Mouse (Mus musculus) ovary, postnatal 10 days (tissue): ENCODE data around the gene Olfr160.

Experiments used
- DNase-seq: peaks from one replicate; pipeline ENCODE4 v3.0.0; 2022; ENCODE audit warnings: low spot score

Gene Olfr160

DNA sequence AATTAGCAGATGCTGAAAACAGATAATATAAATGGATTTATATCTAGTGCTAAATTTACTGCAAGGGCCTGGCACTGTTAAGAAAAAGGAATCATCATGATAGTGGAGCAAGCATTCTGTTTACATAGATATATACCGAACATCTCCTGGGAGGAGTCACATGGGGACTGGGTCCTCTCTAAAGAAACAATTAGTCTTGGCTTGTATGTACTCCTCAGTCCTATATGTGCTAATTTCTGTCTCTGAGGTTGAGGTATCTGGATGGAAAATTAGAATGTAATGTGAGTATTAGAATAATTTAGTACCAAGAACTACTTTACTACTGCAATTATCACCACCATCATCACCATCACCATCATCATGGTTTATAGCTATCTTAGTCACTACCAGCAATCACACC, at the start of gene Olfr160:
TSS of gene Olfr160 (minus strand) at position 101 of the 400 bp plus-strand sequence.
- DNase-seq = no peak

DNA sequence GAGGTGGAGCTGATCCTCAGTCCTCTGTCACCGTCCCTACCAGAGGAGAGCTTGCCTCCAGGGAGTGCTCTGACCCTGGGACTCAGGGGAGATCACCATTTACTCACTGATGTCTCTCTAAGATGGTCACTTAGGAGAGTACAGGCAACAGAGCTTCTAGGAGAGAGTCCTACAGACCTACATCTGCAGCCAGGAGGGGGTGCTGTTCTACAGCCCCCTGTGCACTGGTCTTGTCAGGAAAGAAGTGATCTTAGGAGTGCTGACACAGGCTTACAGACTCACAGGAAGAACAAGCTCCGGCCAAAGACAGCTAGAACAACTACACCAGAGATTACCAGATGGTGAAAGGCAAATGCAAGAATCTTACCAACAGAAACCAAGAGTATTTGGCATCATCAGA, 46.5 kb upstream of the Olfr160 start:
- DNase-seq = no peak

DNA sequence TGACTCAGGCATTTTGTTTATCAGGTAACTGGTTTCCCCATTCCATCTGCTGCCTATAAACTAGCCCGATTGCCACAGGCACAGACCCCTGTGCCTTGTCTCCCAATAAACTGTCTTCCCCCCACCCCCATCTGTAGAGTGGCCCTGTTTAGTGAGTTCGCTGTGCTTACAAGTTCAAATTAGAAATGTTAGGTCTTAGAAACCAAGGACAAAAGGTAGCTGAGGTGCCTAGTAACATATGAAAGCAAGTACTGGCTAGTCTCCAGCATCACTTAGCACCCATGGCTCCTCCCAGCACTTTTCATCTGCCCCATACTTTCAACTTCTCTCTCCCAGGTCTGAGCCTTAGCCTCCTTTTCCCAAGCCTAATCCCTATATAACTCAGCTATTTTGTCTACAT, 45.7 kb upstream of the Olfr160 start:
- no peak for DNase-seq

DNA sequence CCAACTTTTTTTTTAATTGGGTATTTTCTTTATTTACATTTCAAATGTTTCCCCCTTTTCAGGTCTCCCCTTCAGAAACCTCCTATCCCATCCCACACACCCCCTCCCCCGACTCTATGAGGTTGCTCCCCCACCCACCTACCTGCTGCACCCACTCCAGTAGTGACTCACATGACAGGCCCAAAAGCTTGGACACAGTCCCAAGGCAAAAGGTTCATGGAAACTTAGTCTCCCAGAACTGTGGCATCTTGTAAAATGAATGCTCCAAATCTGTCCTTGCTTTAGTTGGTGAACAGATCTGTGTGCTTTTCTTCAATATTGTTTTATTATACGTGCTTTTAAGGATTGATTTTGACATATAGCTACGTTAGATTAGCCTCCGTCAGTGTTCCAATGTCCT, 36.0 kb upstream of the Olfr160 start:
- DNase-seq = no peak

DNA sequence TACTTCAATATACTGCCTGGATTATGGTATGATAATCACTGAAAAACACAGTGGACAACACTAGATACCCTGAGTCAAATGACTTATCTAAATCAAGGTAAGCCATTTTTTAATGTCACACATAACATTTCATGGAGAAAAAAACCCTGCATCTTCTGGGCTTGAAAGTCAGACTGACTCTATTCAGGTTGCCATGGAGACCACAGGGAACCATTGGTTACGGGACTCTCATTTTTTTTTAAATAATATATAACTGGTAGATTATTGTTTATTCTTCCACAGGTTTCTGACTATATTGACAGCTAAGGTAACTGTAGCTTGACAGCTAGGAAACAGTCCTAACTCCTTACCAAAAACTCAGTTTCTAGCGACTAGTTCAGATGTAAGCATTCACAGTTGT, 35.4 kb upstream of the Olfr160 start:
- no peak for DNase-seq

DNA sequence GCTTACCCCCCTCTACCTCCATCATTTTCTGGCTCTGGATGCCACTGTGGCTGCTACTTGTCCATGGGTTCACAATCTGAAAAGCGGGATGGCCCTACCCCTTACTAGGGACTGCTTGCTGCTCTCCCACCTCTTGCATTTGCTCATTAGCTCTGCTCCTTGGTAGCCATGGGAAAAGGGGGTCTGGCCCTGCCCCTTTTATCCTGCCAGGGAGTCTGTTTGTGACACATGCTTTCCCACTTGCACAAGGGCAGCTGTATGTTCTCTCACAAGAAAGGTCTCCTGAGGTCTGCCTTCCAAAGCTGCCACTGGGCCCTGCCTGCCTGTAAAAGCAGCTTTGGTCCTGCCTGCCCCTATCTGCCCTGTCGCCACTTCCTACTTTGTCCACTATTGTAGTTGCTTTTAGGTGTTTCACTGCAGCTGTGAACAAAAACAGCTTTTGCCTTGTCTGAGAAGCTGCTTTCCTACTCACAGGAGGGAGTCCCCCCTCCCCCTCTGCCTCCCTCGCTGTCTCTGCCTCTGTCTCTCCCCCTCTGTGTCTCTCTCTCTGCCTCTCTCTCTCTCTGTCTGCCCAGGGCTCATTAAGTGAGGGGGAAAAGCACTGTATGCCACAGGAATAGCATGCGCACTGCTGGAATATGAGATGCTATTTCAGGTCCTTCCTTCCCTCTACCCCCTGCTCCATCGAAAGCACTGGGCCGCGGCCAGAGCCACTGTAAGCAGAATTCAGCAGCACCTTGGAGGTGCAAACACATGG, 34.4 kb upstream of the Olfr160 start:
- no peak for DNase-seq

DNA sequence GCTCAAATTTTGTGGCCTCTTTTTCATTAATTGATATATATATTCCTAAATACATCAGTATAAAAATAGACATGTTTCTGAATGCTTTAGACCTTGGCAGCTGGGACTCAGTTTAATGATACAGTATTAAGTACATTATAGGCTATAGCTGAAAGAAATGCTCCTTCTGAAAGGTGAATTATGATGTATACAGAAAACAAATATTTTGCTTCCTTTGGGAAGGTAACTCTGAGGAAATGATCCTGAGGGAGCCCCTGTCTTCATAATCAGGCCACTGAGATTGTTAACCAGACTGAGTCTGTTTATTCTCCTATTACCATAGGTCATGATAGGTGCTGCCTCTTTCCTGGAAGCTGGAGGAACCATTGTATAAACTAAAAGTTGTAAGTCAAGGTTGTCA, 28.8 kb upstream of the Olfr160 start, which contains the start of gene Olfr874:
TSS of gene Olfr874 (plus strand) at position 301 of the 400 bp plus-strand sequence.
- DNase-seq = no peak

DNA sequence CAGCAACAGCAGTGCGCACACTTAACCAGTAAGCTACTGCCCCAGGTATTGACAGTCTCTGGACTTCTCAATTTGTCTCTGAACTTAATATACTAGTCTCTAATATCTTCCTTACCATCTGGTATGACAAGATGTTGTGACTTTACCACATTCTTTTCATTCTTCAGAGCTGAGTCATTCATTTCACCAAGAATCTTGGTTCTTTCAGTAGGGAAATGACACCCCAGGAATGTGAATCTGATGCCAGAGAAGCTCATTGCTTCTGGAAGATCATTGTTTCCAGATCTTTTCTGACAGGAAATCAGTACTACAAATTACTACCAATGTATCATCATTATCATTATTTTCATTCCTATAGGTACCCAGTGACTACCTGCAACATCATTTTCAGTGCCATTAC, 18.3 kb upstream of the Olfr160 start:
- DNase-seq = no peak

DNA sequence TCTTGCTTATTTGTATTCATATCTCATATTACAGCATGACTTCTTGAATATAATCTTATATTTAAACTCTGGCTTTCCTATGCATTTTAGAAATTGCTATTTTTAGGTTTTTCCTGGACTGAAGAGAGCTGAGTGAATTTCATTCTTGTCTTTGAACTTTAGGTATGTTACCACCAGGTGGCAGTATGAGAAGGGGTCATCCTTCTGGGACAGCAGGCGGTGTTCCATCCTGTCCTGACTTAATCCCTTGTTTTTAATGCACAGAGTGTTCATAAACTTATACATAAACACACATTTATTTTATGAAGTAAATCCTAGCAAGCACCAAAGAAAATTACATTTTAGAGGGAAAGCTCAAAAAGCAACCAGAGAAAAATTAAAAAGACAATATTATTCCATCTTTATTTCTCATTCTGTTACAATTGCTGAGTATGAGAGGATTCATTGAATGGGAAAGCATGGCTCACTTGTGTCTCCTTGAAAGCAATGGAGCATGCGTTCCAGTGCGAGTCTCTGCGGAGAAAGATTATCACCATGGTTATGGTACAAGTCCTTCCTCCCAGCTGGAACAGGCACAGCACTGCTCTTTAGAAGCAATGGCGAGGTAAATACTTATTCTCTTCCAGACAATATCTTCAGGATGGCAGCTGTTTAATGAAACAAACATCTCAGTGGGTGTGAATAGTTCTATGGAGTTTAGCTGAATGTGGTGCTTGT, 25.9 kb downstream of the Olfr160 start:
- DNase-seq = no peak

DNA sequence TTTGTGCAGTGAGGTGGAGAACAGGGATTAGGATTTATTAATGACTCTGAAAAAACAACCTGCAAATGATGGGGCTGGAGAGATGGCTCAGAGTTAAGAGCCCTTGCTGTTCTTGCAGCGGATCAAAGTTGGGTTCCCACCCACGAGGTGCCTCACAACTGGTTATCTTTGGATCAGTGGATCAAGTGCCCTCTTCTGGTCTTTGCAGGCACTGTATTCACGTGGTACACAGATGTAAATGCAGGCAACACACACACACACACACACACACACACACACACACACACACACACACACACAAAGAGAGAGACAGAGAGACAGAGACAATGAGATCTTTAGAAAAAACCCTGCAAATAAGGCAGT, 28.1 kb downstream of the Olfr160 start:
- DNase-seq = no peak

DNA sequence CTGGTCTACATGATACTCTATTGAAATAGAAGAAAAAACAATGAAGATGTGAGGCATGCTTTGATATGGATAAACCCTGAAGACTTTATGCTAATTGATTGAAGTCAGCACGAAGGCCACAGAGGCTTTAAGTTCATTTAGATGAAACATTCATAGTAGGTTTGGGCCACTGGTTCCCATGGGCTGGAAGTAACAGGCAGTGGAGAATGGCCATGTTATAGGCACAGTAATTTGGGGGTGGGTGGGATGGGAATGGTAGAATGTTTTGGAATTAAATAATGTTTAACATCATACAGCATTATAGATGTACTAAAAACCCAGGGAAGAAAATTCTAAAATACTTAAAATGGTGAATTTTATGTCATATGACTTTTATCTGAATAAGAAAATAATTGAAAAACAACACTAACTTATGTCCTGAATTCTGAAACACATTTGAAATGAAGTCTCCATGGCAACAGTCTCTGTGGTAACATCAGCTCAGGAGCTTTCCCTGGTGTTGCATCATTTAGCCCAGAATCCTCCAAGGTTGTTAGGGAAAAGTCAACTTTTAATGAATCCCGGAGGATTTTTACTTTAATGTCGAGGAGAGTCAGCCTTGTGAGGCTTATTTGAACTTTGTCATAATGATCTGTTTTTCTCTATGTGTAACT, 28.6 kb downstream of the Olfr160 start:
- DNase-seq = no peak

DNA sequence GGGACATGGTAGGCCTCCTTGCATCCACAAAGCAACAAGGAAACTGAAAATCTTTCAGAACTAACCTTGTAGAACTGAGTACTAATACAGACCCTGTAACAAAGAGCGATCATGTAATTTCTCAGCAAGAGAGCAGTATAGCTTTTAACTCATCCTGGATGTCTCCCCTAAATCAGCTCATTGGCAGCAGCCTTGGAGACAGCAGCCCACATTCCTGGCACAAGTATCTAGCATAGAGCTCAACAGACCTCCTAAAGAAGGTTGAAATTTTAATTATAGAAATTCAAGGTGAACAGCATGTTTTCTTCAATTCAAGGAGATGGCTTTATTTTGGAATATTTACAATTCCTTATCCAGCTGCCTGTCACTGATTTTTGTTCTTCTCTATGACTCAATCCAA, 34.9 kb downstream of the Olfr160 start:
- DNase-seq = no peak

DNA sequence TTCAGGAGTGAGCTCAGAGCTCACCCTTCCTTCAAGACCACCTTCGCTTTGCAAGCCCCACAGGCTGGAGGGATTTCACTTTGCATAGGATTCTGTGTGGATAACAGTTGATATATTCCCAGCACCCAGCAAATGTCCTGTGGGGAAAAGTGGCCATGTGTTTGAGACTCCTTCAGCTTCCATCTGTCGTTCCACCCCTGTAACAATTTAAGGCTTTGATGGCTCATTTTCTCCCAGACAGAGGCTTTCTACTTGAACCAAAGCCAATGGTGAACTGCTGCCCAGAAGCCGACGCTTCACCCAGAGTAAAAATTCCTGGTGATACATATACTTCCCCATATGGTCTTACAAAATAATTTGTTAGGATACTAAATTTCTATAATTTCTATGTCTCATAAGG, 40.8 kb downstream of the Olfr160 start:
- DNase-seq = no peak

DNA sequence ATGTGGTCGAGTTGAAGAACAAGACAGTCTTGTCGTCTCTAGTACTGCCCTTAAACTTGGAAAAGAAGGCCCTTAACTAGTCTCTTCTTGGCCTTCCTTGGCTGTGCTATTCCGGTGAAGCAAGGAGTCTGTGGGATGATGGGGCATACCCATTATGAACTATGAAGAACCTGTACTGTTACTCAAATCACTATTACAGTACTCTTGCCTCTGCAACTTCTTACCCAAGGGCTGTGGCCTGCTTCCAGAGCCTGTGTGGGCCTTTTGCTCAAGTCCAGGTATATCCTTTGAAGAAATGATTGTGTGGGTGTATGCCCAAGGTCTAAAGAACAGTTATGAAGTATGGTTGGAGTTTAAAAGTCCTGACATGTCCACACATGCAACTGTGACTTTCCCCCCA, 45.8 kb downstream of the Olfr160 start:
- DNase-seq = no peak

DNA sequence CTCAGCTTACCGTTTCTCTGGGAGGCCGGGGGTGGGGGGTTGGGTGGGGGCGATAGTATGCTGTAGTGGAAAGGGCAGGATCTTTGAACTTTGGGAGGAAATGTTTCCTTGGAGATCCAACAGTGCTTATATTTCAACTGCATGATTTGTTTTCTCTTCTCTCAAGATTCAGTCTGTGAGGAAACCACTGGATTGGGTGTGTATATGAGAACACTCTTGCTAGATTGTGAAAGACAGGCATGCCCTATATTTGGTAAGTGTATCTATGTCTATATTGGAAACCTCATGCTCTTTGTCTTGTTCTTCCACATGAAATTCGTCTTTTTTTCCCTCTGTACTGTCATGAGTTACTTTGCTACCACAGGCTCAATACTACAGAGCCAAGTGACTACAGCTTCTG, 46.4 kb downstream of the Olfr160 start:
- no peak for DNase-seq

DNA sequence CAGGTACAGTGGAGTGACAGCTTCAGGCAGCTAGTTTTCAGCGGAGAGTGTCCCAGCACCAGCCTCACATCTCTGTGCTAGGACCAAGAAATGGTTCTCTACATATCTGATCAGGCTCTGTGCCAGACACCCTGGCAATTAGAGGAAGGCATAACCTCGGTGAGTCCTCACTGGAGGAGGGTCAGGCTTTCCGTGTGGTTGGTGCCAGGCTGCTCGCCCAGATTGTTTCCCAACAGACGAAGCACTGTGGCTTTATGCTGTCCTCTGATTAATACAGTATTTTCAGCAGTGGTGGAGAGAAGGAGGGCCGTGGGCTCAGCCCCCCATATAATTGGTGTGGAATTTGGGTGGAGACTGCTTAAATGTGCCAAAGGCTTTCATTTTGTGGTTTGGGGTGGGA, 46.9 kb downstream of the Olfr160 start, which contains the start of gene Panx3:
TSS of gene Panx3 (minus strand) at position 121 of the 400 bp plus-strand sequence.
- DNase-seq = no peak

DNA sequence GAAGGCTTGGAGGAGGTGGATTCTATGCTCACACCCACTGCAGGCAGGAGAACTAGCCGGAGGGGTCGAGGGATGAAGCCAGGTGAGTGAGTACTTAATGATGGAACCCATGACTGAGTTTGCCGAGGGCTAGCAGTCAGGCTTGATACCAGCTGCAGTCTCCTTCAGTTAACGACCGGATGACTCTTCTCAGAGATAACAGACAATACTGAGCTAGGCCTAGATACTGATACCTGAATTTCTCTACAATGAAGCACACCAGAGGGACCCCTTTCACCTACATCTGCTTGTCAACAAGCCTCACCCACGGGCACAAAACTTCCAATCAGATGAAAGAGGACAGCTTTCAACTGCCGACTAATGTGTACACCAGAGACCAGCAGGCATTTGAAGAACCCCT, 50.0 kb downstream of the Olfr160 start:
- no peak for DNase-seq

DNA sequence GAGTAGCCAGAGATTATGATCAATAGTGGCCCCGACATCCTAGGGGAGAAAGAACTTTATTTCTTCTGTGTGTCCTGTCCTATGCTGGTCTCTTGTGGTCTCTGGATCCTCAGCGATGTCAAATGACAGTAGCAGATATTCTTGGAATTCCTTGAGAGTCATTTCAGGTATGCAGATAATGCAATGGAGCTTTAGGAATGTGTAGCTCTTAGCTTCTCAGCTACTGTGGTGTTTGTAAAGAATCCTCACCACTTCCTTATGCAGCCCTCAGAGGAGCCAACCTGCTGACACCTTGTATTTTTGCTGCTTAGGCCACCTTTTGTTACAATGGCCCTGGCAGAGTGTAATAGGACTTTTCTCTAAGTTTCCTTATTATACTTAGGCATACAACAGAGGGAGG, 51.4 kb downstream of the Olfr160 start:
- DNase-seq = no peak

DNA sequence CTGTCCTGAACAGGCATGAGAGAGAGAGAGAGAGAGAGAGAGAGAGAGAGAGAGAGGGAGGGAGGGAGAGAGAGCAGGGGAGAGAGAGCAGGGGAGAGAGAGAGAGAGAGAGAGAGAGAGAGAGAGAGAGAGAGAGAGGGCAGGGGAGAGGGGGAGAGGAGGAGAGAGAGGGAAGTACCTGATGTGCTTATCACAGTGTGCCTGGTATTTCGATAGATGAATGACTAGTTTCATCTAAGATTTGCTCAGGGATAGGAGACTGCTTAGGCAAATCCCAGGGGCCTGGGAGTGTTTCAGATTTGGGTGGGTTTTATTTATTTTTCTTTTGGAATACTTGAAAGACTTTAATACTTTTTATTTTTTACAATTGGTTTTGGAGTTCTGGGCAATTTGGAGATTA, 52.8 kb downstream of the Olfr160 start:
- DNase-seq = no peak

DNA sequence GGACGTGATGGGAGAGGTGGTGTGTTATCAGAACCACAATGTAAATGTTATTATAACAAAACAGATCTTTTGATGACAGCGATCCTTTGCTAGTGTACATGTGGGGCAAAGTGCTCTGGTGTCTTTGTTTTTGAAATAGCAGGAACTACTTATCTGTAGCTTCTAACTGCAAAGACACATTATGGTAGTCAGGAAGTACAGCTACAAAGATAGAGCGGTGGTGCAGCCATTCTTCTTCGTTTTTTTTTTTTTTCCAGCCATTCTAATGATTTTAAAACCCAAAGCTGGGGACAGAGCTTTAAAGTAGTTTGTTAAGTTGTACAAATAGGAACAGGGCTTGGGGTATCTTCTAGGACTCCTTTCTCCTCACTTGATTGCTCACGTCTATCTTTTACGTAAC, 56.6 kb downstream of the Olfr160 start:
- DNase-seq = no peak
